Mouse (Mus musculus): ENCODE results near the gene Wdpcp. TPM values are rescaled to one million over a fixed set of nuclear protein-coding genes. Genes with fewer than 3 reads are reported as not detected.

Wdpcp gene
- total RNA-seq, 2 experiments from 2014 or later, result 10.9 to 13.1 TPM

DNA sequence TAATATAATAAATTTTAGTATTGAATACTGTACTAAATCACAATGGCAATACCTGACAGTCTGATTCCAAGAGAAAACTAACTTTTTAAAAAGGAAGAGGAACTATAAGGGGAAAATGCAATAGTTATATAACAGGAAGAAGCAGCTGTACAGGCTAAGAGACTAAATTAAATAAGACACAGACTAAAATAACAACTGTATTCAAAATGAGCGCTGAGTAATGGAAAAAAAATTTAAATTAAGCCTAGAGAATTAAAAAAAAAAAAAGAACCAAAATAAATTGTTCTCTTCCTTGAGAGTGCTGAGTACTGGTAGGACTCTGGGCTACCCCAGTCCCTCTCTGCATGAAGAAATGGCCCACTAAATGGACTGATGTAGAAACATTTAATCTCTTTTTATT, 4.3 kb upstream of the Wdpcp start:
- DNase-seq (ENCODE audit: extremely low spot score in 1 of 2, low spot score in 1 of 2), result no peak

DNA sequence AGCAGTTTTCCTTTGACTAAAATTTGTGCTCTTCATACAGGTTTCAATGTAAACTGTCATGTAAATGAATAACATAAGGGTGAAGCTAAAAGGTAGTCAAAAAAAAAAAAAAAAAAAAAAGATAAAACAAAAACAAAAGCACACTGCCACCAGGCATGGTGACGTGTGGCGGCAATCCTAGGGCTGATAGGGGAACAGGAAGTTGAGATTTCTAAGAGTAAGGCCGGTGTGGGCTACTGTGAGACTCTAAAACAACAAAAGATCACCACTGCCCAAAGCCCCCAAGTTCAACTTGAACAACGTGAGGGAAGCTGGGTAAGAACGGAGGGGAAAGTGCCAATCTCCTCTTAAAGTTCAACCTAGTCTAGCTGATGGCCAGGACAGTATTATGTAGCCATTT, 3.0 kb upstream of the Wdpcp start:
- no peak for DNase-seq (ENCODE audit: extremely low spot score in 1 of 2, low spot score in 1 of 2)

DNA sequence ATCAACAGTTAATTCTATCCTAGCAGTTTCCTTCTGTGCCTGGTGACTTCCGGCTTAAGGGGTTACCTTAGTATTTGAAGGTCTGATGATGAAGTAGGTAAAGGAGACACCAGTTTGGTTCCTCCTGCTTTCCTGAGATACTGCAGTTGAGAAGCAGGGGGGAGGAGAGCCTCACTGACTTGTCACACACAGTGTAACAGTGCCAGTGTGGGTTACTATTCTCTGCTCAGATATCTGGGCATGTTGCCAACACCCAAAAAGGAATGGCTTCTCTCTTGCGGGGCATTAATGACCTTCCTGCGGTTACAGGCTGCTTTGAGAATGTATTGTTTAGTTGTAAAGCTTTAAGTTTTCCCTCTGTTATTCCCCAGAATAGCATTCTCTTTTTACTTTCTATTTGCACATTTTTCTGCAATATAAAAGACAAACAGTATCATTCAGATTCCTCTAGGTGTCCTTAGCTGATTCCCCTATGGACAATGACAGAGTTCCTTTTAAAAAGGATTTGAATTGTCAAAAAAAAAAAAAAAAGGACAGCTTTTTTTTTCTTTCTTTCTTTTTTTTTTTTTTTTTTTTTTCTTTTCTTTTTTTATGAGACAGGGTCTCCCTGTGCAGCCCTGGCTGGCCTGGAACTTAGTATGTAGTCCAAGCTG, 2.5 kb upstream of the Wdpcp start:
- DNase-seq (ENCODE audit: extremely low spot score in 1 of 2, low spot score in 1 of 2), result peak in 1 of 2 experiments; percentile 22

DNA sequence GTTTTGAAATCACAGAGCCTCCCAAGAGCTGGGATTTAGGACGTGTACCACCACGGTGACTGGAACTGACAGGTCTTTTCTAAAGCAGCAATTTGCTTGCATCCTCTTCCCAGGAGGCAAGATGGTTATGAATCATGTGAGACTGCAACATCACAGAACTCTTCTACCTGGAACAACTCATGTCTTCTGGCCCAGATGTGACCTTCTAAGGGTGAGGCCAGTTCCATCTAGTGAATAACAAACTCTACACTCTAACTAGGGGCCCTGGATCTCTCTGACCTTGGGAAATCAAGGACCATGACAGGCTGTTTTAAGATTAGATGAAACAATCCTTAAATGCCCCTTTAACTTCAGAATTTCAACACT, 1.9 kb upstream of the Wdpcp start:
- no peak for DNase-seq (ENCODE audit: extremely low spot score in 1 of 2, low spot score in 1 of 2)

DNA sequence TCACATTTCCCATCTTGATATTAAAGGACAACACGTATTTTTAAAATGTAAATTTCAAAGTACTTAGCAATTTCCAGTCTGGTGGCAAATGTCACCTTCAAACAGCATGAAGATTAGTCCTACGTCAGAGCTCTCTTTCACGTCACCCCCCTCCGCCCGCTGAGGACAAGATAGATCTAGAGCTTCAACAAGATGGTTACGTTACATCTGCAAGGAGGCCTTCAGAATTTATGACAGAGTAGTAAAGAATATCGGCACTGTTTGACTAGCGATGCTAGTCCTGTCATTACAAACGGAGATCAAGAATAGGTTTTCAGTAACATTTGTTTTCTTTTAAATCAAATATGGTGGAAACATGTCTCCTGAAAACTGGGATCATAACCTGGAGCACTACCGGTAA, 1.1 kb upstream of the Wdpcp start:
- DNase-seq (ENCODE audit: extremely low spot score in 1 of 2, low spot score in 1 of 2), result peak in 1 of 2 experiments; percentile 19

DNA sequence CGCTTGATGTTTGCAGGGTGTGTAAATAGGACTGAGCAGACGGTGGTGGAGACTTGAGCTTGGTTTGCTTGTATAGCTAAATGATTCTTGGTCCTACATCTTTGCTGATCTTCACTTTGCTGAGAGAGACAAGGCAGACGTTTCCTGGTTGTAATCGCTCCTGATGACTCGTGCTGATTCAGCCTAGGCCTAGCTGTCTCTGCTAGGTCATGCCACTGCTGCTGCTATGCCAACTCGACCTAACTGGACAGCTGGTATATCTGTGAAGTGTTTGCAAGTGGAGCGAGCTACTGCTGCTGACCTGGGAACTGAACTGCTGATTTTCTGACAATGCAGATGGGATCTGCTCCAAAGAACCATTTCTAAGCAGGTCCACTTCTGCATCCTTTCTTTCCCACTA, 9.4 kb downstream of the Wdpcp start:
- DNase-seq (ENCODE audit: extremely low spot score in 1 of 2, low spot score in 1 of 2), result no peak

DNA sequence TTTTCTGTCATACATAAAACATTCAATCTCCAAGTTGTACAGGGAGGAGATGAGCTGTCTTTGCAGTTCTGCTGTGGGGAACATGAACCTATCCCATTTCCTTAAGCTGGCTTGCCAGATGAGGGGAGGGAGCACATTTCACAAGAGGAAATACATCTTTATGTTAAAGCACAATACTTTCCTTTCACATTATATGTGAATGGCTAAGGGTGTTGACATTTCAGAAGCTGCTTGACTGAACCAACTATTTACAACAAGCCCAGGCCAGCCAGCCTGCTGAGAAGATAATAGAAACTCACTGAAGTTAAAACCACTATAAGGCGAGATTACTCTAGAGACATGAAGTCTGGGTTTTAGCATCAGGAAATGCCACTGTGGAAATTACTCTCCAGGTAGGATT, 11.3 kb downstream of the Wdpcp start:
- no peak for DNase-seq (ENCODE audit: extremely low spot score in 1 of 2, low spot score in 1 of 2)

DNA sequence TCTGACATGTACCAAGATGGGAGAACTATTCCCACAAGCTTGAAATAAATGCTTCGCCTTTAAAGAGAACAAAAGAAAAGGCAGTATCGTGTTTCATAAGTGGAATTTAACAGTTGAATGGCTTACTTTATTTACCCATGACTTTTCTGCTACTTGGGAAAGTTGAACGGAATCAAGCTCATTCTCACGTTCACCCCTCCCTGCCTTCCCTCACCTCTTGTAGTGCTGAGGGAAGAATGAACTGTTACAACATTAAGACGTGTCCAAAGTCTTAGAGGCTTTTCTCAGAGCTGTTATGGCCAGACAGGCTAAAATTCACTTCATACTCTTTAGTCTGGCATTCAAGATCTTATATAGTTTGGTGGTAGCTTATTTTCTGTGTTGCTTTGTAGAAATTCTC, 30.5 kb downstream of the Wdpcp start:
- no peak for DNase-seq (ENCODE audit: extremely low spot score in 1 of 2, low spot score in 1 of 2)

DNA sequence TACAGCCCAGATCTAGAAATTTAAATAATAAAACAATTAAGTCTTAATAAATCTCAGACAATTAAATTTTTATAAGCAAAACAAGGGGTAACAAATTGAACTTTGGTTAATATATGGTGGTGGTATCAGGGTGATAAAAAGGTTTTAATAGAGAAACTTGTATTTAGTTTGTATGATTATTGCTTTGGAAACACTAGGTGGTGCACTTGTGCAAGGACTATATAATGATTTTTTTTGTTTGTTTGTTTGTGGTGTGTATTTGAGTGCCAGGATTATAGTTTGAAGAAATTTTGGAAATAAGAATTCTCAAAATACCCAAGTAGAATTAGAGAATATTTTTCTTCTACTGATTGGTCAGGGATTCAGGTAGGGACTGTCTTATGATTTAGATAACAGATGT, 43.9 kb downstream of the Wdpcp start:
- DNase-seq (ENCODE audit: extremely low spot score in 1 of 2, low spot score in 1 of 2), result no peak

DNA sequence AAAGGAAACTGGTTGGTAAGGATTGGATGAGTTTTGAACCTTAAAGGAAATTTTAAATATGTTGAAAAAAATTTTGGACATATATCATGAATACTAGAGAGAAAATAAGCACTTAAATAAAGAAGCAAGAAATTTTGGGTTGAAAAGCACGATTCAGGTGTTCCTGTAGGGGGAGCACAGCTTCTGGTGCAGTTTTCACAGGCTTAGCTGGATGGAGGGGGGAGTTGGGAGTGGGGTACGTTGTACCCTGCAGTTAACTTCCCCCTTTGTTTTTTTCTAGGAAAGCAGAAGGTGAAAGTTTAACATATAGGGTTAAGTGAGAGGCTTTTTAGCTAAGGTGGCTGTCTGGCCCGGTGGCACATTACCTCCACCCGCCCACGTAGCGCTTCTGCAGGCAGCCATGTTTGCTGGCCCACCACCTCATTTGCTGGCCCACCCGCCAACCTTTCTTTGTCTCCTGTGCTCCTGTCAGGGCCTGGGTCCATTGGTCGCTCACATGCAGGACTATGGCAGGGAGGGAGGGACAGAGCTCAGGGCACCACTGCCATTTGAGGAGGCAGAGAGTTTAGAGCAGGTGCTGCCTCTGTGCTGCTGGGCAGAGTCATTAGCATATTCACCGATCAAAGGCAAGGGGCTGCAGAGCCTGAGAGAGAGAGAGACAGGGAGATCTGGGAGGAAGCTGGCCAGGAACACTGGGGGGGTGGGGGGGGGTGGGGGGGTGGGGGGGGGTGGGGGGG, 62.3 kb downstream of the Wdpcp start:
- DNase-seq (ENCODE audit: extremely low spot score in 1 of 2, low spot score in 1 of 2), result no peak

DNA sequence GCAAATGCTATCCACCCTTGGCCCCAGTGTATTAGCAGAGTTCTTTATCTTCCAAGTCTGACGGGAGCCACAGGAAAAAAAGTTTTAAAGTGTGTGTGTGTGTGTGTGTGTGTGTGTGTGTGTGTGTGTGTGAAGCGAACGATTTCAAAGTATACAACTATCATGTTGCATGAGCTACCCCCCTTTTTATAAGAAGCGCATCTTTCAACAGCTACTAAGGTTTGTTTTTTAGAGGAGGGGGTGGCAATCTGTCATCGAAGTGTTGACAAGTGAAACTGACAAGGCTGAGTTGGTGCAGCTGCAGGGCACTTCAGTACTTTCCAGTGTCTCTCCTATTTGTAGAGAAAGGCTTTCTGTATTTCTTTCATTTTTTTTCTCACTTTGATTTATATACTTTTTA, 66.3 kb downstream of the Wdpcp start:
- DNase-seq (ENCODE audit: extremely low spot score in 1 of 2, low spot score in 1 of 2), result no peak

DNA sequence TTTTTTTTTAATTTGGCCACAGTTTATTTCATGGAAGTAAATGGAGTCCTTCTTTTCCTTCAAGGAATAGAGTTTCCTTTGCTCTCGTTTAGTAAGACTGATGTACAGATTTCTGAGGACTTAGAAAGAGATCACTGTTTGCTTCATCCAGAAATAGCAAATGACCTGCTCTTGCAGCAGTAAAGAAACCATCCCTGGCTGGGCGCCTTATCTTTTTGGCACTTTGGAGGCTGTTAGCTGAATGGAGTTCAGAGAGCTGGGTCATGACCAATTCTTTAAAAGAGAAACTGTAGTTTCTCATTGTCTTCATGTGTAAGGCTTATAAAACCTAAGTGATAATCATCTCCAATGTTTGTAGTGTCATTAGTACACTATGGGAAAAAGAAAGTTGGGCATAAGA, 67.5 kb downstream of the Wdpcp start:
- no peak for DNase-seq (ENCODE audit: extremely low spot score in 1 of 2, low spot score in 1 of 2)

DNA sequence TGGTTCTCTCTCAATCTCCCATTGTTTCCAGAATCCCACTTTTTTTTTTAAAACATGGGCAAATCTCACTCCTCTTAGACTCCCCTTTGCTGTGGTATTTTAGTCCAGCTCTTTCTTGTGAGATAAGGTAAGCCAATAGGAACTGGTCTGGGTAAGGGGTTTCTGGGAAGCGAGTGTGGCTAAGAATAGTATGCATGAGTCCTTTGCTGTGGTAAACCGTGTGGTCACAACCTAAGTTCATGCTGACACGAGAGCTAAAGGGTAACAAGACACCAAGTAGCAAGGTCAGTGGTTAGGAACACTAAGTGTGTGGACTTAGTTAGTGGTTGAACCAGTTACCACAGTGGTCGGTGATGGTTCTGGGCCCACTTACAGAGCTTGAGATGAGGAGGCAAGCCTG, 72.2 kb downstream of the Wdpcp start:
- DNase-seq (ENCODE audit: extremely low spot score in 1 of 2, low spot score in 1 of 2), result no peak

DNA sequence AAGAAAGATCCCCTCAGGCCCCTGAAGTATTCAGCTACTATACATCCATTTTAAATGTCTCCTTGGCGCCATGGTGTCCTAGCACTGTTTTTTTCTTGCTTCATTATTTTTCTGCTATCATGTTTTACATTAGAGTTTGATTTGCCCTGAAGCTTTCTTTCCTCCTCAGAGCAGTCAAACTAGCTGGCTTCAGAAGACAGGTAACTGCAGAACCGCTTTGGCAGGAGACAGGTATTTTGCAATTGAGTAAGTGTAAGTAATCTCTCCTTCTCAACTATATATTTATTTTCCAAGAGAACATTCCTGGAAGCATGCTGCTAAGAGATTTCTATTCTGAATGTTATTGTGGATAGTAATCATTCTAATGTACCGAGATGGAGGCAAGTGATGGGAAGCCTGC, 74.1 kb downstream of the Wdpcp start:
- DNase-seq (ENCODE audit: extremely low spot score in 1 of 2, low spot score in 1 of 2), result no peak

DNA sequence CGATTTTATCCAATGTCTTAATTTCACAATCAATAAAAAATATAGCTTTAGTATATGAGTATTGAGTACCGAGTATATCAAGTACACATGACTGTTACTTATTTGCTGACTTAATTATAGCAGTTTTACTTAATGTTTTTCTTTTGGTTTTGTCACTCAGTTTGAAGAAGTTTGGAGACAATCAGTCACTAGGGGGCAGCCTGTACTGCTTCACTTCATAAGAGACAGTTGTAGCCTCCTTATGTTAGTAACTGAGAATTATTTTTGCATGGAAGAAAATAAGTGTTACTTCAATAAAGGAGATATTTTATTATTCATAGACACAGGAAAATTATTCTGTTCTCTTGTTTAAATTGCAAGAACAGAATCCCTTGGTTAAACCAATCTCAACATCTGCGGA, 87.0 kb downstream of the Wdpcp start:
- DNase-seq (ENCODE audit: extremely low spot score in 1 of 2, low spot score in 1 of 2), result peak in 1 of 2 experiments; percentile 52

DNA sequence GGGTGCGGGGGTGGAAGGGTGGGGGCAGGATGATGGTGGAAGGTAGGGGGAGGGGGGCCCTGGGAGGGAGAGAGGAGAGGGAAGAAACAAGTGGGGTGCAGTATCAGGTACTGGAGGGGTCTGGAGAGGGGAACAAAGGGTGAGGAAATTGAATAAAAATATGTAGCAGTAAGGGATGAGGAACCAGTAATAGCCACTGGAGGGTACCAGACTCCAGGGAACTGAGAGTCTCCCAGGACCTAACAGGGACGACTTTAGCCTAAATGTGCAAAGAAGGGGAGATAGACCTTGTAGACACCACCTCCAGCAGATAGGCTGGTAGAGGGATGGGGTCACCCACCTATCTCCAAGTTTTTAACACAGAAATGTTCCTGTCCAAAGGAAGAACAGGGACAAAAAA, 105.0 kb downstream of the Wdpcp start:
- no peak for DNase-seq (ENCODE audit: extremely low spot score in 1 of 2, low spot score in 1 of 2)

DNA sequence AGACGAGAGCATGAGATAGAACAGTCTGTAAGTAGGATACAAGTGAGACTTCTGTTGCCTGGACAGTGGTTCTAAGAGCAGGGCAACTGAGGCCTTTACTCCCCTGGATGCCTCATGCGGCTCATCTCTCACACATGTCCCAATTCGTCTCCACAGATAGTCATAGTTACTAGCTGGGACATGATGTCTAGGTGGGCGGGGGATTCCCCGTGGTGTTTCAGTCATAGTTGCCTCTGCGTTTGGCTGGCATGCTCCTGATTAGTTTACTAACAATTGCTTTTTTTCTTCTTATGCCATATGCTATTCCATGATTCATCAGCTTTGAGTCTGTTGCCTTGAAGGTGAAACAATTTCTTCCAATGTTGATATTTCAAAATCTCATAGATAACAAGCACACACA, 116.4 kb downstream of the Wdpcp start:
- DNase-seq (ENCODE audit: extremely low spot score in 1 of 2, low spot score in 1 of 2), result peak; percentile 13 to 57

DNA sequence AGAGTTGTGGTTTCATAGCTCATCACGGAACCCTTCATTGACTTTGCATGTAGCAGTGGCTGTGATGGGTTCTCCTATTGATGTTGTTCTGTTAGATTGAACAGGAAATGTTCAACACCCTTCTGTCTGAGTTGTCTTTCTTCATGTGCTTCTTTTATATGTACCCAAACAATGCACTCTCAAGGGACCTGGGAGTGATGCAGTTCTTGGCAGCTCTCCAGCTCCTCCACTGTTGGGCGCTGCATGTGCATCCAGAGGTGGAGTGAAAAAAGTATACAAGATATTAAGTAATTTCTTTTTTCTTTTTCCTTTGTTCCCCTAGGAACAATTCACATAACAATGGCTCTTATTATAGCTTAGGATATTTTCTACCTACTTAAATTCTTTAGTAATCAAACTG, 118.7 kb downstream of the Wdpcp start:
- DNase-seq (ENCODE audit: extremely low spot score in 1 of 2, low spot score in 1 of 2), result no peak

DNA sequence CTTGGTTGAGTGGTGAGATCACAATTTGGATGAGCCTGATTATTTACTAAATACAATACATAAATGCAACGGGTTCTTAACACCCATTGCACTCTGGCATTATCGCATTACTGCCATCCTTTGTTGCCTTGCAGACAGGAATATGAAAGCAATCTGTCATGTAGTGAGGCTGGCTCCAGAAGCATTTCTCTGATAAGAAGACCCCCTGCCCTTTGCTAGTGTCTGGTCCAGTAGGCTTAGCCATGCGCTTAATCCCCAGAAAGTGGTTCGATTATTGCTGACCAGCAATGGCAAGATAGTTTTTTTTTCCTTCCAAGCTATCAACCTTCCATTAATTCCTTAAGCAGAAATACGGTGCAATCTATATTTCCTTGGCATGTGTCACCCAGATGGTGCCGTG, 122.1 kb downstream of the Wdpcp start:
- DNase-seq (ENCODE audit: extremely low spot score in 1 of 2, low spot score in 1 of 2), result no peak

DNA sequence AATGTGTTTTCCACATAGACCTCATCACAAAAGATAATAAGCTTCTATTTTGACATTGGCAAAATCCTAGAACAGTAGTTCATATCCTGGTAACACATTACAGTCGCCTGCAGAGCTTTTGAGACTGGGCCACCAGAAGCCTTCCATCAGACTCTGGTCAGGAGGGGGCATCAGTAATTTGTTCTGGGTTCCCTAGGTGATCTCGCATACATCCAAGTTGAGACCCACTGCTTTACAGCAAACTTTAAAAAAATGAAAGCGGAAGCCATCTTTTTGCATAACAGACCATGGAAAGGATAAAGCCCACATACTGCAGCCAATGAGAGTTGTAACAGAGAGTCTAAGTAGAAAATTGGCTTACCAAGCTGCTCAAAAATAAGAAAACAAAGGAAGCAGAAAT, 125.6 kb downstream of the Wdpcp start:
- no peak for DNase-seq (ENCODE audit: extremely low spot score in 1 of 2, low spot score in 1 of 2)

DNA sequence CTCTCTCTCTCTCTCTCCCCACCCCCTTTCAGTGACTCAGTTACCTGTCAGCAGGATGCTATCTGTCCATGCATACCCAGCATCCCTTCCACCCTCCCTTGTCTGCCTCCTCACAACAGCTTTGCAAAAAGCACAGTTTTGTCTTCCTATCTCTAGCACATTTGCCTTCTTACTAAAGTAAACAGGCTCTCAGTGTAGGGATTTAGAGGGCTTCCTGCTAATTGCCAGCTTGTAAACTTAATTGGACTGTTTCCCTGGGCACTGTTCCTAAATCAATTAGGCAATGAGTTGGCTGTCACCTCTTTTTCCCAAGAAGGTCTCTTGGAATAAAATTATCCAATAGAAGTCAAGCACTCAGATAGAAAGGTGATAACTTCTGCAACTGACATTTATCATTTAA, 141.5 kb downstream of the Wdpcp start:
- no peak for DNase-seq (ENCODE audit: extremely low spot score in 1 of 2, low spot score in 1 of 2)

DNA sequence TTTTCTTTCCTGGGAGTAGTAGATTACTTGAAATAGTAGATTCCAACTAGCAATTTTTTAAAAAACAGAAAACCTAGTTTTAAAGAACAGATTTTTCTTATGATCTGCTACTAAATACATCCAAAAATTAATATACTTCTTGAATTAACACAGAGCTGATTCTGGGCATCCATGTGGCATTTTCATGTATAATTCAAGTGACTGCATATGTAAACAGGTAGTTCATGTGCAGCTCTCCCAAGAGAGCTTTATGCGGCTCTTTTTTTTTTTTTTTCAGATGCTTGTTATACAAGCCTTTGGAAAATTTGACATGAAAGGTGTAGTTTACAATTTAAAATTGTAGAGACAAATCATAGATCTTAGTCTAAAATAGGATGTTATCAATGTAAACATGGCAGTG, 142.0 kb downstream of the Wdpcp start:
- DNase-seq (ENCODE audit: extremely low spot score in 1 of 2, low spot score in 1 of 2), result no peak

DNA sequence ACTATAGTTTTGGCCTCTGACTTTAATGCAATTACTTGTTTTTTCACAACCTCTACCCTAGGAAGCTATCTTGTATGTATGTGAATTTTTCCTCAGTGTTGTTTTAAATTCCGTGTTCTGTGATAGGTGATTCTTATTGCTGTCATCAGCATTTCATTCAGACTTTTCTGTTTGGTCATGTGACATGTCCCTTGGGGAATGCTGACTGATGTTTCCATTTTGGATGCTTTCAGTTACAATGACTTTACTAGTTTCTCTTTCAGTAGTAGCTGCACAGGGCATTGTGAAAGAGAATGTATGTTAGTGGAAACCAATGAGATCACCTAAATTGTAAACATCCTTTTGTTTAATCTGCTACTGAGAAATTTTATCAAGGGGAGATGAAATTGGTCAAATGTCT, 154.3 kb downstream of the Wdpcp start:
- DNase-seq (ENCODE audit: extremely low spot score in 1 of 2, low spot score in 1 of 2), result no peak
